19 mouse cellular contexts compared by ENCODE assay signal in the genomic region with DNA sequence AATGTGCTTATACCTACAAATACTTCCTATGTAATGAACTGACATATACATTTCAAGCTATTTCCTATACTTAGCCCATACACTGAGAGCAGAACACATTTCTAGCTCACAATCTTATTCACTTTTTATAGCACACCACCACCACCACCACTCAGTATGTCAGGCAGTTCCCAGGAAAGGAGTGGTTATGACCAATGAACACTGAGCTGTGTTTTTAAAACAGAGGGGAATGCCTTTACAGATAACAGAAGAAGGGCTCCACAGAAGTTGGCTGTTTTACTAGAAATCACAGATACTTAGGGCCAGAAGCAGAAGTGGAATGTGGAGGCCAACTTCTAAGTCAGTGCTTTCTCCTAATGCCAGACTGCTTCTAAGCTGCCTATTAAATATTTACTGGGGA.
"Had no signal": no experiment of that assay in that cellular context is flagged by ENCODE, and none has a peak within 500 bp of the region (broad histone marks: within the 10 kb centered on the region; RNA-seq: fewer than 3 reads in every experiment).

No protein-coding gene starts in this region.

- H3K4me3 ChIP-seq: limb, embryonic 13.5 days; megakaryocyte, embryonic 14.5 days; midbrain, embryonic 13.5 days; myocyte; neural tube, embryonic 15.5 days had no signal

- H3K27me3 ChIP-seq: limb, embryonic 13.5 days; megakaryocyte, embryonic 14.5 days; midbrain, embryonic 13.5 days; neural tube, embryonic 15.5 days had no signal

- H3K9me3 ChIP-seq: limb, embryonic 13.5 days; megakaryocyte, embryonic 14.5 days; midbrain, embryonic 13.5 days; neural tube, embryonic 15.5 days had no signal

- H3K4me1 ChIP-seq: midbrain, embryonic 13.5 days; neural tube, embryonic 15.5 days had no signal

- ATAC-seq: midbrain, embryonic 13.5 days had no signal

- H3K9ac ChIP-seq: limb, embryonic 13.5 days; liver, embryonic 14.5 days; midbrain, embryonic 13.5 days; neural tube, embryonic 15.5 days had no signal

- H3K27ac ChIP-seq: kidney, postnatal 0 days; limb, embryonic 13.5 days; liver, embryonic 14.5 days; midbrain, embryonic 13.5 days; neural tube, embryonic 15.5 days had no signal

- DNase-seq: kidney, adult 11 months; kidney, adult 9 months; kidney, postnatal 36 days; layer of hippocampus, adult 9-11 months; layer of hippocampus, postnatal 36 days; left cerebral cortex, postnatal 4 days; lung, adult 18-20 months; lung, postnatal 4 days; right cerebral cortex, adult 18-20 months; right cerebral cortex, postnatal 25 days; thymus, adult 2 months; thymus, postnatal 25 days had no signal

- H3K4me2 ChIP-seq: limb, embryonic 13.5 days; midbrain, embryonic 13.5 days; neural tube, embryonic 15.5 days had no signal

- H3K36me3 ChIP-seq: limb, embryonic 13.5 days; midbrain, embryonic 13.5 days; neural tube, embryonic 15.5 days had no signal
